ENCODE assay signal across 8 mouse cellular contexts in the genomic region with DNA sequence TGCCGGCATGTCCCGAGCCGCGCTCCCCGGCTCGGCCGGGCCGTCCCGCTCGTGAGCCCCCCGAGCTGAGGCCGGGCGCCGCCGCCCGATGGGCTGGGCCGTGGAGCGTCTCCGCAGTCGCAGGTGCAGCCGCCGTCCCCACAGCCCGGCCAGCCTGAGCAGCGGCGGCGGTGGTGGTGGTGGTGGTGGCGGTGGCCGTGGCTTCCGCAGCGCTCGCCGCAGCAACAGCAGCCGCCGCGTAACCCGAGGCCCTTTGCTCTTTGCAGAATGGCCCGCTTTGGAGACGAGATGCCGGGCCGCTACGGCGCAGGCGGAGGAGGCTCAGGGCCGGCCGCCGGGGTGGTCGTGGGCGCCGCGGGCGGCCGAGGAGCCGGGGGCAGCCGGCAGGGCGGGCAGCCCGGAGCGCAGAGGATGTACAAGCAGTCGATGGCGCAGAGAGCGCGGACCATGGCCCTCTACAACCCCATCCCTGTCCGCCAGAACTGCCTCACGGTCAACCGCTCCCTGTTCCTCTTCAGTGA. TPM values are rescaled to one million over a fixed set of nuclear protein-coding genes. Genes with fewer than 3 reads are reported as not detected.
DNase-seq lines count a peak whose midpoint lies in the region; ATAC-seq and TF ChIP-seq lines count a peak whose summit lies in the region.

No protein-coding gene starts in this region.

- H3K9ac ChIP-seq in heart, postnatal 0 days (replicated peaks; ENCODE audit: low read depth, low read length), result no peak overlapping the region
- H3K9ac ChIP-seq in limb, embryonic 15.5 days, result peak overlapping the region; percentile 17; the same call in 1 of the 2 replicates
- H3K9ac ChIP-seq in neural tube, embryonic 14.5 days (replicated peaks; ENCODE audit: low read depth, low read length), result peak overlapping the region; percentile 90

- peaks cover 4% of the 10 kb centered on the region for H3K9me3 ChIP-seq in erythroblast, embryonic 14.5 days (ENCODE audit: control insufficient read depth, low read length)
- no peaks in the 10 kb centered on the region for H3K9me3 ChIP-seq in E14TG2a.4 (ENCODE audit: low read length)
- H3K9me3 ChIP-seq in heart, postnatal 0 days (replicated peaks; ENCODE audit: control insufficient read depth, low read length), result peaks cover 6% of the 10 kb centered on the region; the same call in 1 of the 2 replicates
- no peaks in the 10 kb centered on the region for H3K9me3 ChIP-seq in limb, embryonic 15.5 days
- no peaks in the 10 kb centered on the region for H3K9me3 ChIP-seq in neural tube, embryonic 14.5 days (ENCODE audit: control insufficient read depth, low read length)

- H3K27me3 ChIP-seq in erythroblast, embryonic 14.5 days (ENCODE audit: control insufficient read depth), result peaks cover 59% of the 10 kb centered on the region
- H3K27me3 ChIP-seq in E14TG2a.4 (ENCODE audit: insufficient read depth, low read length), result peaks cover 42% of the 10 kb centered on the region
- peaks cover 53% of the 10 kb centered on the region for H3K27me3 ChIP-seq in heart, postnatal 0 days (ENCODE audit: control insufficient read depth, insufficient read depth, low read length)
- peaks cover 74% of the 10 kb centered on the region for H3K27me3 ChIP-seq in limb, embryonic 15.5 days
- H3K27me3 ChIP-seq in neural tube, embryonic 14.5 days (ENCODE audit: control insufficient read depth, insufficient read depth, low read length), result no peaks in the 10 kb centered on the region

- 1% methylated on average over 49 of the region's 64 CpGs for WGBS in heart, postnatal 0 days
- WGBS in limb, embryonic 15.5 days, result under 1% methylated on average over 47 of the region's 64 CpGs
- under 1% methylated on average over 33 of the region's 64 CpGs for WGBS in neural tube, embryonic 14.5 days

- no peak for TF ChIP-seq EP300 in heart, postnatal 0 days (IDR thresholded peaks at IDR 0.05; ENCODE audit: low read depth)

- peak overlapping the region; percentile 18 for H3K4me3 ChIP-seq in erythroblast, embryonic 14.5 days (replicated peaks)
- H3K4me3 ChIP-seq in E14TG2a.4 (replicated peaks; ENCODE audit: low read length), result peak overlapping the region; percentile 90
- H3K4me3 ChIP-seq in heart, postnatal 0 days (ENCODE audit: low read depth, low read length), result peak overlapping the region; percentile 70
- H3K4me3 ChIP-seq in limb, embryonic 15.5 days, result peak overlapping the region; percentile 50
- peak overlapping the region; percentile 84 for H3K4me3 ChIP-seq in neural tube, embryonic 14.5 days (ENCODE audit: low read depth, low read length)

- no peak for TF ChIP-seq CTCF in E14TG2a.4 (conservative IDR thresholded peaks at IDR 0.05; ENCODE audit: low read length)
- no peak for TF ChIP-seq CTCF in heart, postnatal 0 days (IDR thresholded peaks at IDR 0.05; ENCODE audit: low read depth)

- H3K27ac ChIP-seq in heart, postnatal 0 days (ENCODE audit: low read depth), result no peak overlapping the region
- no peak overlapping the region for H3K27ac ChIP-seq in limb, embryonic 15.5 days
- peak overlapping the region; percentile 78 for H3K27ac ChIP-seq in neural tube, embryonic 14.5 days (ENCODE audit: low read depth, low read length)

- ATAC-seq in erythroblast, adult 5-6 weeks (replicated peaks; ENCODE audit: low FRiP score, poor library complexity, severe bottlenecking), result no peak
- ATAC-seq in heart, postnatal 0 days (ENCODE audit: insufficient read depth, low read depth), result peak; percentile 56
- ATAC-seq in limb, embryonic 15.5 days (ENCODE audit: insufficient number of reproducible peaks, low FRiP score, low TSS enrichment, low read depth), result no peak
- ATAC-seq in neural tube, embryonic 14.5 days (ENCODE audit: low read depth), result peak; percentile 42

- peak overlapping the region; percentile 99 for H3K4me2 ChIP-seq in heart, postnatal 0 days (ENCODE audit: low read depth, low read length)
- peak overlapping the region; percentile 97 for H3K4me2 ChIP-seq in limb, embryonic 15.5 days
- peak overlapping the region; percentile 88 for H3K4me2 ChIP-seq in neural tube, embryonic 14.5 days (ENCODE audit: low read depth, low read length)

- no peaks in the 10 kb centered on the region for H3K36me3 ChIP-seq in erythroblast, embryonic 14.5 days (ENCODE audit: control insufficient read depth)
- H3K36me3 ChIP-seq in E14TG2a.4 (ENCODE audit: insufficient read depth, low read length), result peaks cover 23% of the 10 kb centered on the region
- H3K36me3 ChIP-seq in heart, postnatal 0 days (replicated peaks; ENCODE audit: control insufficient read depth, insufficient read depth, low read length), result no peaks in the 10 kb centered on the region
- no peaks in the 10 kb centered on the region for H3K36me3 ChIP-seq in limb, embryonic 15.5 days
- no peaks in the 10 kb centered on the region; the same call in 1 of the 2 replicates for H3K36me3 ChIP-seq in neural tube, embryonic 14.5 days (ENCODE audit: control insufficient read depth, insufficient read depth, low read length)

- H3K4me1 ChIP-seq in erythroblast, embryonic 14.5 days (ENCODE audit: control insufficient read depth), result no peaks in the 10 kb centered on the region
- peaks cover 46% of the 10 kb centered on the region for H3K4me1 ChIP-seq in E14TG2a.4 (replicated peaks; ENCODE audit: low read depth, low read length)
- H3K4me1 ChIP-seq in heart, postnatal 0 days (ENCODE audit: control insufficient read depth, insufficient read depth), result no peaks in the 10 kb centered on the region
- peaks cover 20% of the 10 kb centered on the region for H3K4me1 ChIP-seq in limb, embryonic 15.5 days
- H3K4me1 ChIP-seq in neural tube, embryonic 14.5 days (ENCODE audit: control insufficient read depth, insufficient read depth, low read length), result peaks cover 11% of the 10 kb centered on the region

- DNase-seq in embryo, embryonic 10 days (ENCODE audit: low spot score), result peak; percentile 70
- DNase-seq in heart, postnatal 0 days (ENCODE audit: low spot score), result no peak
- no peak for DNase-seq in T-cell, adult 2 months (ENCODE audit: low spot score)

RNA-seq across cellular contexts. Expression of a gene that starts 27.2 kb away (rescaled TPM):
- 0.88 and 0.95 TPM in 2 replicates for polyA plus RNA-seq in erythroblast, embryonic 14.5 days (2012)
- not detected in 2 replicates for total RNA-seq in erythroblast, adult 5-6 weeks (2015; ENCODE audit: low replicate concordance)
- 0.28 TPM in 1 of 2 replicates, not detected in the other for total RNA-seq in erythroblast, adult 5-6 weeks (2017; ENCODE audit: low replicate concordance)
- 1.3 and 8.6 TPM in 2 replicates for total RNA-seq in heart, postnatal 0 days (2014; rRNA removed; ENCODE audit: low replicate concordance)
- 4.2 and 4.3 TPM in 2 replicates for polyA plus RNA-seq in heart, postnatal 0 days (2015; fragmentation: Nextera tagmentation; extraction: Ambion mirVana)
- polyA plus RNA-seq in limb, embryonic 15.5 days (2015; fragmentation: Nextera tagmentation; extraction: Ambion mirVana), result 3.3 and 5.2 TPM in 2 replicates
- 20.1 and 29.8 TPM in 2 replicates for polyA plus RNA-seq in neural tube, embryonic 14.5 days (2014; fragmentation: Nextera tagmentation; extraction: Ambion mirVana)

Comparison
In these comparisons a context has a peak if more than half of its experiments do, and no peak if none do; other contexts are left out.
1. H3K4me3 ChIP-seq: peak in every context shown above with its lines; median percentile 90 in E14TG2a.4; 84 in neural tube, embryonic 14.5 days; 70 in heart, postnatal 0 days; 50 in limb, embryonic 15.5 days; 18 in erythroblast, embryonic 14.5 days.
2. ATAC-seq: peak in heart, postnatal 0 days (single experiment) and neural tube, embryonic 14.5 days (single experiment); none in erythroblast, adult 5-6 weeks (single experiment) and limb, embryonic 15.5 days (single experiment).
3. Peak in every context shown above with its lines, with median percentiles within 50 percentile points of each other: H3K4me2 ChIP-seq.